Mouse (Mus musculus) liver, embryonic 12.5 days (tissue): ENCODE measurements around the gene C030005K15Rik. TPM values are rescaled to one million over a fixed set of nuclear protein-coding genes. Genes with fewer than 3 reads are reported as not detected.
"Not testable (repeated sequence)": the region's sequence is repeated elsewhere in the genome, so short reads cannot be mapped to it uniquely, and the experiment has no call there.

Experiments used
- ATAC-seq: fragments of 200-750 bp; cut with Nextera tagmentation; 2 replicates; pipeline ENCODE4 v1.8.0; 2017; ENCODE audit warnings: moderate number of reproducible peaks, mild to moderate bottlenecking, moderate library complexity
- H3K27ac ChIP-seq: fragments of 300-500 bp; sonication (generic); 2 replicates; pipeline ENCODE4 v1.5.1; 2016; ENCODE audit warnings: mild to moderate bottlenecking
- H3K27me3 ChIP-seq: fragments of 300-500 bp; sonication (generic); replicated peaks from 2 replicates; pipeline ENCODE4 v1.6.1; 2016; ENCODE audit warnings: mild to moderate bottlenecking, moderate library complexity
- H3K36me3 ChIP-seq: fragments of 300-500 bp; sonication (generic); 2 replicates; pipeline ENCODE4 v1.6.1; 2016; ENCODE audit warnings: mild to moderate bottlenecking, moderate library complexity
- H3K4me1 ChIP-seq: fragments of 300-500 bp; sonication (generic); 2 replicates; pipeline ENCODE4 v1.6.1; 2016
- H3K4me2 ChIP-seq: fragments of 300-500 bp; sonication (generic); 2 replicates; pipeline ENCODE4 v1.6.1; 2016; ENCODE audit warnings: mild to moderate bottlenecking, moderate library complexity
- H3K4me3 ChIP-seq: fragments of 300-500 bp; sonication (generic); 2 replicates; pipeline ENCODE4 v1.5.1; 2016; ENCODE audit warnings: mild to moderate bottlenecking, moderate library complexity
- H3K9ac ChIP-seq: fragments of 300-500 bp; sonication (generic); 2 replicates; pipeline ENCODE4 v1.6.1; 2016; ENCODE audit warnings: mild to moderate bottlenecking, moderate library complexity
- H3K9me3 ChIP-seq: fragments of 300-500 bp; sonication (generic); replicated peaks from 2 replicates; pipeline ENCODE4 v1.6.1; 2016; ENCODE audit warnings: mild to moderate bottlenecking, moderate library complexity
- WGBS: fragments of 180-500 bp; shearing (Covaris S2); methylation state at CpG from one replicate; pipeline ENCODE4 v1.1.7; 2016; ENCODE audit not compliant: insufficient replicate concordance; 5-methylcytosine and 5-hydroxymethylcytosine counted together
- polyA plus RNA-seq: library from polyadenylated mRNA; unstranded; fragments of >200 nt; fragmentation: Nextera tagmentation; extraction: Ambion mirVana; gene quantifications from 2 replicates; pipeline ENCODE4 v1.2.1, GENCODE M21; 2016

Gene C030005K15Rik
- not detected in 2 replicates for polyA plus RNA-seq

DNA sequence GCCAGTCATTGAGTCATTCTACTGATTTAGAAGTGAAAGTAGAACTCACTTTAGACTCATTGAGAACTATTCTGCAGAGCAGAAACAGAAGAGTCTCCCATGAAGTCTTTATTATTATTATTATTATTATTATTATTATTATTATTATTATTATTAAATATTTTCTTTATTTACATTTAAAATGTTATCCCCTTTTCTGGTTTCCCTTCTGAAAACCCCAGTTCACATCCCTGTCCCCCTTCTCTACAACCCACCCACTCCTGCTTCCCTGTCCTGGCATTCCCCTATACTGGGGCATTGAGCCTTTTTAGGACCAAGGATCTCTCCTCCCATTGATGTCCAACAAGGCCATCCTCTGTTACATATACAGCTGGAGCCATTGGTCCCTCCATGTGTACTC is at the start of gene C030005K15Rik:
Gene C030005K15Rik, minus strand, starts transcription at position 101 of the 400 bp plus-strand sequence.
- H3K27me3 ChIP-seq, H3K9ac ChIP-seq, ATAC-seq, H3K4me3 ChIP-seq, H3K9me3 ChIP-seq, H3K36me3 ChIP-seq, H3K4me1 ChIP-seq, H3K27ac ChIP-seq, H3K4me2 ChIP-seq: not testable (repeated sequence)

GRCm38 (mm10) chr10:97768171-97768749 is 41.7 kb upstream of the C030005K15Rik start:
- H3K36me3 ChIP-seq = no peaks in the 10 kb centered on the region
- no peak overlapping the region for H3K4me3 ChIP-seq
- no peaks in the 10 kb centered on the region for H3K27me3 ChIP-seq
- no peak overlapping the region for H3K9ac ChIP-seq
- no peaks in the 10 kb centered on the region for H3K4me1 ChIP-seq
- H3K27ac ChIP-seq = no peak overlapping the region
- H3K9me3 ChIP-seq = no peaks in the 10 kb centered on the region
- WGBS = 46% methylated on average over 5 of the region's 5 CpGs
- no peak for ATAC-seq
- no peak overlapping the region for H3K4me2 ChIP-seq

DNA sequence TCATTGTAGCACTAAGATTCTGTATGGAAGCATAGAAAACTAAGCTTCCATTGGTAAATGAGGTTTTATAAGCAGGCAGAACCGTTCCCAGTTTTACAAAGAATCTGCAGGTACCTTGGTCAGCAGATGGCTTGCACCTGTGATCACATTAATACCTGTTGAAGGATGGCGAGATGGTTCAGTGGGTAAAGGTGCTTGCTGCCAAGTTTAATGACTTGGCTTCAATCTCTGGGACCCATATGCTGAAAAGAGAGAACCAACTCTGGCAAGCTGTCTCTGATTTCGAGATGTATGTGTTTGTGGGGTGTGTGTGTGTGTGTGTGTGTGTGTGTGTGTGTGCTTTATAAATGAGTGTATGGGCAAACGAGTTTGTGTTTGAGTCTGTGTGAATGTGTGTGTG is 27.3 kb upstream of the C030005K15Rik start:
- Histone ChIP-seq H3K9me3 (no peaks in the 10 kb centered on the region), H3K4me2 (no peak overlapping the region), H3K9ac (no peak overlapping the region), H3K4me3 (no peak overlapping the region), H3K4me1 (no peaks in the 10 kb centered on the region), H3K36me3 (no peaks in the 10 kb centered on the region), H3K27me3 (no peaks in the 10 kb centered on the region), H3K27ac (no peak overlapping the region)
- no peak for ATAC-seq
- 41% methylated on average over 4 of the region's 4 CpGs for whole genome bisulfite sequencing

- H3K27me3 ChIP-seq = no peaks in the 10 kb centered on the region
- H3K9me3 ChIP-seq = no peaks in the 10 kb centered on the region
- H3K9ac ChIP-seq = no peak overlapping the region
- ATAC-seq = no peak
- H3K4me1 ChIP-seq = no peaks in the 10 kb centered on the region
- H3K27ac ChIP-seq = no peak overlapping the region
- H3K4me3 ChIP-seq = no peak overlapping the region
- H3K36me3 ChIP-seq = no peaks in the 10 kb centered on the region
- H3K4me2 ChIP-seq = no peak overlapping the region
- 63% methylated on average over 3 of the region's 3 CpGs for WGBS
Observed at GRCm38 (mm10) chr10:97747231-97747630, 20.7 kb upstream of the C030005K15Rik start.

GRCm38 (mm10) chr10:97725929-97726328 is 626 bp downstream of the C030005K15Rik start:
- Histone ChIP-seq H3K4me3 (no peak overlapping the region), H3K4me1 (no peaks in the 10 kb centered on the region), H3K27ac (no peak overlapping the region), H3K9ac (no peak overlapping the region), H3K36me3 (no peaks in the 10 kb centered on the region), H3K27me3 (no peaks in the 10 kb centered on the region), H3K9me3 (no peaks in the 10 kb centered on the region), H3K4me2 (no peak overlapping the region)
- WGBS = 29% methylated on average over 1 of the region's 1 CpGs
- no peak for ATAC-seq

- no peaks in the 10 kb centered on the region for H3K36me3 ChIP-seq
- H3K27ac ChIP-seq = no peak overlapping the region
- H3K4me1 ChIP-seq = no peaks in the 10 kb centered on the region
- H3K4me2 ChIP-seq = no peak overlapping the region
- WGBS = 78% methylated on average over 9 of the region's 9 CpGs
- no peak overlapping the region for H3K4me3 ChIP-seq
- no peak overlapping the region for H3K9ac ChIP-seq
- ATAC-seq = no peak
- H3K27me3 ChIP-seq = no peaks in the 10 kb centered on the region
- H3K9me3 ChIP-seq = no peaks in the 10 kb centered on the region
Observed at GRCm38 (mm10) chr10:97722709-97723108, 3.8 kb downstream of the C030005K15Rik start.

- WGBS = 64% methylated on average over 1 of the region's 1 CpGs
- no peak overlapping the region for H3K4me2 ChIP-seq
- no peak overlapping the region for H3K27ac ChIP-seq
- no peaks in the 10 kb centered on the region for H3K4me1 ChIP-seq
- H3K9me3 ChIP-seq = no peaks in the 10 kb centered on the region
- H3K36me3 ChIP-seq = no peaks in the 10 kb centered on the region
- ATAC-seq = no peak
- H3K4me3 ChIP-seq = no peak overlapping the region
- H3K9ac ChIP-seq = no peak overlapping the region
- no peaks in the 10 kb centered on the region for H3K27me3 ChIP-seq
Observed at GRCm38 (mm10) chr10:97720625-97721024, 5.9 kb downstream of the C030005K15Rik start.

DNA sequence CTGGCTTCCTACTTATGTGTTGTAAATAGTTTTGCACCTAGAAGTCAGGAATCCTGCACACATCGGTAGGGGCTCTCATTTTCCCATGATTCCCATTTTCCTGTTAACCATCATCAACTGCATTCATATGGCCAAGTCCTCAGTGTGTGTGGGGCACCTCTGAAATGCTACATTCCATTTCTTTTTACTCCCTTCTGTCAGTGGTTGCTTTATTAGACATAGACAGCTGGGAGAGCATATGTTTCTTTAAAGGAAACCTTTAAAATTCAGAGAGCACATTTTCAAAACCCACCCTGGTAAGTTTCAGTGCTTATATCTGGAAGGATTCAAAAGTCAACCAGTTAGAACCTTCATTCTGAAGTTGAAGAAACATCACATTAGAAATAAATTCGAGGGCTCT is 8.5 kb downstream of the C030005K15Rik start:
- ATAC-seq = no peak
- Histone ChIP-seq H3K4me1 (no peaks in the 10 kb centered on the region), H3K4me3 (no peak overlapping the region), H3K36me3 (no peaks in the 10 kb centered on the region), H3K4me2 (no peak overlapping the region), H3K9me3 (no peaks in the 10 kb centered on the region), H3K27me3 (no peaks in the 10 kb centered on the region), H3K9ac (no peak overlapping the region), H3K27ac (no peak overlapping the region)
- 38% methylated on average over 2 of the region's 2 CpGs for WGBS

DNA sequence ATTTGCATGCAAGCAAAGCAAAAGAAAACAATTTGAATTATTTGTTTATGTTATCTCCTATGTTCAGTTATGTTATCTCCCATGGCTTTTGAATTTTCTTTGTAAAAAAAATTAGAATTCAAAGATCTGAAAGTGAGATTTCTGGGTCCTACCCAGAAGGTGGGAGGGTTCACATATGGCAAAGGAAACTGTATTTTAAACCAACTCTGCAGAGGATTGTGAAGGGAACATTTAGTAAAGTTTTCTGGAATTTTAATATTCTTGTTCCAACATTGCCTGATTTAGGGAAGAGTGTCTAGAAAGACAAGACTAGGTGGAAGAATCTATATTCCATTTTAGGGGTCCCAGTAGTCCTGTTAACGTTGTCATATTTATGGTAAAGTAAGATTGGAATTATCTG is 9.3 kb downstream of the C030005K15Rik start:
- no peaks in the 10 kb centered on the region for H3K27me3 ChIP-seq
- WGBS = 44% methylated on average over 1 of the region's 1 CpGs
- H3K36me3 ChIP-seq = no peaks in the 10 kb centered on the region
- H3K4me3 ChIP-seq = no peak overlapping the region
- H3K4me2 ChIP-seq = no peak overlapping the region
- no peaks in the 10 kb centered on the region for H3K4me1 ChIP-seq
- ATAC-seq = no peak
- no peaks in the 10 kb centered on the region for H3K9me3 ChIP-seq
- no peak overlapping the region for H3K27ac ChIP-seq
- no peak overlapping the region for H3K9ac ChIP-seq

DNA sequence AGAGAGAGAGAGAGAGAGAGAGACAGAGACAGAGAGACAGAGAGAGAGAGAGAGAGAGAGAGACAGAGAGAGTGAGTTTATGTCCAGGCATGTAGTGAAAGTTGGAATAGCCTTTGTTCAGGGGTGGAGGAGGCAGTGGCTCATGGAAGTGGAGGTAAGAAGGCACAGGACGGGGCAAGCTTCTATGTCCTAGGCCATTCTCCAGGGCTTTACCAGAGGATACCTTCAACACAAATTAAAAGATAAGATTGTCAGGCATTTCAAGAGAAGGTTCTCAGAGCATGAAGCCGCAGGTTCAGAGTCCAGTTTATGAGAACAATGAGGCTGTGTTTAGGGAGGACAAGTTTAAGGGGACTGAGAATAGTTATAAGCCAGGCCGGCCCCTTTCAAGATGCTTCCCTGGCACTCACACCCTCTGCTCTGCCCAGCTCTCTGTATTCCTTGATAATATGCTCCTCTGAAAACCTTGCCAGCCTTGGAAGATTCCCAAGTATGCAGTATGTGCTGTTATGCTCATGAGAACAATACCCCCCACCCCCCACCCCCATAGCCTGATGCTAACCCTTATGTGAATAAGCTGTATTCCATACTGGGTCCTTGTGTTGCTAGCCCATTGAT is 11.2 kb downstream of the C030005K15Rik start:
- WGBS = 67% methylated on average over 3 of the region's 3 CpGs
- Histone ChIP-seq H3K4me1 (no peaks in the 10 kb centered on the region), H3K9ac (no peak overlapping the region)

GRCm38 (mm10) chr10:97714584-97714983 is 12.0 kb downstream of the C030005K15Rik start:
- no peak overlapping the region for H3K27ac ChIP-seq
- H3K4me1 ChIP-seq = no peaks in the 10 kb centered on the region
- H3K9ac ChIP-seq = no peak overlapping the region
- 62% methylated on average over 4 of the region's 4 CpGs for WGBS
- no peak for ATAC-seq
- no peaks in the 10 kb centered on the region for H3K36me3 ChIP-seq
- H3K4me2 ChIP-seq = no peak overlapping the region
- H3K4me3 ChIP-seq = no peak overlapping the region
- no peaks in the 10 kb centered on the region for H3K9me3 ChIP-seq
- no peaks in the 10 kb centered on the region for H3K27me3 ChIP-seq

More for the DNA sequence above, 11.2 kb downstream of the C030005K15Rik start:
- Histone ChIP-seq H3K27me3 (no peaks in the 10 kb centered on the region), H3K27ac (no peak overlapping the region), H3K9me3 (no peaks in the 10 kb centered on the region), H3K4me3 (no peak overlapping the region), H3K4me2 (no peak overlapping the region), H3K36me3 (no peaks in the 10 kb centered on the region)
- ATAC-seq = no peak

DNA sequence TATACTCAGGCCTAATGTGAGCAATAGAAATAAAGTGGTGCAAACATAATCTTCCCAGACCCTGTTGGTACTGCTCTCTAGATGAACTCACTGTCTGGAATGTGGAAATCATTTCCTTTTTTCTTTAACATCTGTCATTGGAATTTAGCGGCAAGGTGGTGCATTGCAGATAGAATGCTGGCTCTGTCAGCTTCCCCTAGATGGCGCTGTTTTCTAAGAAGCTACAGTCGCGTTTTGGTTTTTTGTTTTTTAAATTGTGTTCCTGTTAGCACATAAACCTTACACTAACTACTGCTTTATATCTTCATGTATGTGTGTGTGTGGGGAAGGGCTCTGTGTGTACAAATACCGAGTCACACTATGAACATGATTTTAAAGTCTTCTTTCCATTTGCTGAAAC is 13.9 kb downstream of the C030005K15Rik start:
- Histone ChIP-seq H3K4me3 (no peak overlapping the region), H3K9ac (no peak overlapping the region), H3K4me1 (no peaks in the 10 kb centered on the region), H3K27ac (no peak overlapping the region), H3K9me3 (no peaks in the 10 kb centered on the region), H3K36me3 (no peaks in the 10 kb centered on the region), H3K27me3 (no peaks in the 10 kb centered on the region), H3K4me2 (no peak overlapping the region)
- WGBS = 7% methylated on average over 5 of the region's 5 CpGs
- ATAC-seq = no peak

GRCm38 (mm10) chr10:97704562-97704961 is 22.0 kb downstream of the C030005K15Rik start:
- H3K4me2 ChIP-seq = no peak overlapping the region
- no peak overlapping the region for H3K27ac ChIP-seq
- no peaks in the 10 kb centered on the region for H3K36me3 ChIP-seq
- no peaks in the 10 kb centered on the region for H3K27me3 ChIP-seq
- H3K9me3 ChIP-seq = no peaks in the 10 kb centered on the region
- H3K4me3 ChIP-seq = no peak overlapping the region
- no peak overlapping the region for H3K9ac ChIP-seq
- ATAC-seq = no peak
- WGBS = 22% methylated on average over 1 of the region's 1 CpGs
- H3K4me1 ChIP-seq = no peaks in the 10 kb centered on the region
